ENCODE assay signal across 8 mouse cellular contexts in genomic region chr12:3959791-3960543, GRCm38 (mm10). TPM values are rescaled to one million over a fixed set of nuclear protein-coding genes. Genes with fewer than 3 reads are reported as not detected.
DNase-seq lines count a peak whose midpoint lies in the region; ATAC-seq and TF ChIP-seq lines count a peak whose summit lies in the region.

No protein-coding gene starts in this region.

- 3% methylated on average over 53 of the region's 53 CpGs for WGBS in embryonic facial prominence, embryonic 12.5 days
- WGBS in kidney, adult 2 months: 2% methylated on average over 53 of the region's 53 CpGs
- WGBS in limb, embryonic 11.5 days: 2% methylated on average over 53 of the region's 53 CpGs
- 2% methylated on average over 53 of the region's 53 CpGs for WGBS in midbrain, embryonic 12.5 days

- H3K4me2 ChIP-seq in embryonic facial prominence, embryonic 12.5 days (replicated peaks): peak overlapping the region; percentile 83
- peak overlapping the region; percentile 77 for H3K4me2 ChIP-seq in limb, embryonic 11.5 days (ENCODE audit: low read depth, severe bottlenecking)
- H3K4me2 ChIP-seq in midbrain, embryonic 12.5 days (replicated peaks): peak overlapping the region; percentile 83

- peak; percentile 73 for TF ChIP-seq POLR2A in kidney, adult 2 months (IDR thresholded peaks at IDR 0.05; ENCODE audit: low read depth, low read length)

- DNase-seq in adrenal gland, postnatal 4 days (ENCODE audit: low spot score in 2 of 2): peak; percentile 60 to 63
- DNase-seq in heart, adult 8-10 months (ENCODE audit: low spot score): peak; percentile 95
- DNase-seq in kidney, adult 2 months: peak; percentile 93
- peak; percentile 94 for DNase-seq in limb, embryonic 11.5 days (ENCODE audit: low spot score)
- peak; percentile 81 for DNase-seq in skeletal muscle tissue, adult 2 months (ENCODE audit: low read depth, low spot score)

- H3K4me1 ChIP-seq in embryonic facial prominence, embryonic 12.5 days: peaks cover 3% of the 10 kb centered on the region; the same call in 1 of the 2 replicates
- no peaks in the 10 kb centered on the region for H3K4me1 ChIP-seq in kidney, adult 2 months (ENCODE audit: control insufficient read depth, insufficient read depth, low read length)
- H3K4me1 ChIP-seq in limb, embryonic 11.5 days (ENCODE audit: control insufficient read depth, insufficient read depth, low read length): peaks cover 6% of the 10 kb centered on the region
- peaks cover 13% of the 10 kb centered on the region for H3K4me1 ChIP-seq in midbrain, embryonic 12.5 days

- H3K9ac ChIP-seq in embryonic facial prominence, embryonic 12.5 days: peak overlapping the region; percentile 77
- peak overlapping the region; percentile 85 for H3K9ac ChIP-seq in limb, embryonic 11.5 days (ENCODE audit: low read length)
- peak overlapping the region; percentile 77 for H3K9ac ChIP-seq in midbrain, embryonic 12.5 days (replicated peaks)

- peak overlapping the region; percentile 66 for H3K4me3 ChIP-seq in embryonic facial prominence, embryonic 12.5 days
- peak overlapping the region; percentile 57 for H3K4me3 ChIP-seq in kidney, adult 2 months (ENCODE audit: insufficient read depth, low read depth, low read length)
- H3K4me3 ChIP-seq in limb, embryonic 11.5 days (ENCODE audit: low read depth, low read length): peak overlapping the region; percentile 53
- H3K4me3 ChIP-seq in midbrain, embryonic 12.5 days: peak overlapping the region; percentile 59

- H3K36me3 ChIP-seq in embryonic facial prominence, embryonic 12.5 days: no peaks in the 10 kb centered on the region
- no peaks in the 10 kb centered on the region for H3K36me3 ChIP-seq in kidney, adult 2 months (ENCODE audit: control insufficient read depth, insufficient read depth, low read length)
- no peaks in the 10 kb centered on the region for H3K36me3 ChIP-seq in limb, embryonic 11.5 days (ENCODE audit: control insufficient read depth, insufficient read depth, low read length)
- H3K36me3 ChIP-seq in midbrain, embryonic 12.5 days: peaks cover 6% of the 10 kb centered on the region; the same call in 1 of the 2 replicates

- H3K9me3 ChIP-seq in embryonic facial prominence, embryonic 12.5 days: no peaks in the 10 kb centered on the region
- no peaks in the 10 kb centered on the region for H3K9me3 ChIP-seq in limb, embryonic 11.5 days (ENCODE audit: control insufficient read depth, low read length)
- H3K9me3 ChIP-seq in midbrain, embryonic 12.5 days: no peaks in the 10 kb centered on the region

- TF ChIP-seq CTCF in kidney, adult 2 months (conservative IDR thresholded peaks at IDR 0.05; ENCODE audit: insufficient read depth, insufficient read length, low read depth, low read length): no peak

- H3K27me3 ChIP-seq in embryonic facial prominence, embryonic 12.5 days: peaks cover 4% of the 10 kb centered on the region
- peaks cover 3% of the 10 kb centered on the region; the same call in 1 of the 2 replicates for H3K27me3 ChIP-seq in kidney, adult 2 months (replicated peaks; ENCODE audit: control insufficient read depth, insufficient read depth, low read length)
- H3K27me3 ChIP-seq in limb, embryonic 11.5 days (ENCODE audit: control insufficient read depth, insufficient read depth, low read length): peaks cover 3% of the 10 kb centered on the region
- H3K27me3 ChIP-seq in midbrain, embryonic 12.5 days: peaks cover 17% of the 10 kb centered on the region

- peak; percentile 85 for ATAC-seq in embryonic facial prominence, embryonic 12.5 days (ENCODE audit: insufficient number of reproducible peaks, insufficient read depth, low FRiP score, low TSS enrichment)
- ATAC-seq in limb, embryonic 11.5 days (ENCODE audit: insufficient number of reproducible peaks, low FRiP score, low TSS enrichment, low read depth): peak; percentile 92
- ATAC-seq in midbrain, embryonic 12.5 days (ENCODE audit: low FRiP score, low read depth): peak; percentile 97
- ATAC-seq in erythroid progenitor cell, adult 5-6 weeks (replicated peaks; ENCODE audit: low FRiP score, poor library complexity, severe bottlenecking): no peak

- peak overlapping the region; percentile 87 for H3K27ac ChIP-seq in embryonic facial prominence, embryonic 12.5 days
- H3K27ac ChIP-seq in kidney, adult 2 months (ENCODE audit: insufficient read depth, low read depth, low read length): peak overlapping the region; percentile 63
- H3K27ac ChIP-seq in limb, embryonic 11.5 days (replicated peaks; ENCODE audit: low read depth, low read length): peak overlapping the region; percentile 87; the same call in 1 of the 2 replicates
- H3K27ac ChIP-seq in midbrain, embryonic 12.5 days (replicated peaks): peak overlapping the region; percentile 92

RNA-seq across cellular contexts. Expression of gene Pomc, which starts 5.2 kb away (rescaled TPM):
- total RNA-seq in adrenal gland, postnatal 4 days (2021): 1 to 10 TPM; 1.3 to 1.8 TPM
- polyA plus RNA-seq in embryonic facial prominence, embryonic 12.5 days (2016; fragmentation: Nextera tagmentation; extraction: Ambion mirVana): 8.5 and 8.8 TPM in 2 replicates
- total RNA-seq in heart, adult 8-10 months (2022): under 1 TPM in 3 of 4 experiments, not detected in 1; 0.46 to 0.75 (median 0.56) TPM
- polyA plus RNA-seq in kidney, adult 2 months (2012; rRNA removed): 0.38 and 1.1 TPM in 2 replicates
- polyA plus RNA-seq in limb, embryonic 11.5 days (2014; fragmentation: Nextera tagmentation; extraction: Ambion mirVana): 4.0 and 4.1 TPM in 2 replicates
- polyA plus RNA-seq in midbrain, embryonic 12.5 days (2016; fragmentation: Nextera tagmentation; extraction: Ambion mirVana): 6.3 and 8.6 TPM in 2 replicates
- total RNA-seq in erythroid progenitor cell, adult 5-6 weeks (2015; ENCODE audit: low replicate concordance): 4.2 TPM in 1 of 2 replicates, not detected in the other
- not detected in 2 replicates for total RNA-seq in erythroid progenitor cell, adult 5-6 weeks (2017; ENCODE audit: low replicate concordance)
